Mouse (Mus musculus) lung, postnatal 10 days (tissue): Measurements from ENCODE around the gene Nol8.

Source experiments
- DNase-seq: peaks from one replicate; pipeline ENCODE4 v3.0.0; 2021

Nol8 gene

DNA sequence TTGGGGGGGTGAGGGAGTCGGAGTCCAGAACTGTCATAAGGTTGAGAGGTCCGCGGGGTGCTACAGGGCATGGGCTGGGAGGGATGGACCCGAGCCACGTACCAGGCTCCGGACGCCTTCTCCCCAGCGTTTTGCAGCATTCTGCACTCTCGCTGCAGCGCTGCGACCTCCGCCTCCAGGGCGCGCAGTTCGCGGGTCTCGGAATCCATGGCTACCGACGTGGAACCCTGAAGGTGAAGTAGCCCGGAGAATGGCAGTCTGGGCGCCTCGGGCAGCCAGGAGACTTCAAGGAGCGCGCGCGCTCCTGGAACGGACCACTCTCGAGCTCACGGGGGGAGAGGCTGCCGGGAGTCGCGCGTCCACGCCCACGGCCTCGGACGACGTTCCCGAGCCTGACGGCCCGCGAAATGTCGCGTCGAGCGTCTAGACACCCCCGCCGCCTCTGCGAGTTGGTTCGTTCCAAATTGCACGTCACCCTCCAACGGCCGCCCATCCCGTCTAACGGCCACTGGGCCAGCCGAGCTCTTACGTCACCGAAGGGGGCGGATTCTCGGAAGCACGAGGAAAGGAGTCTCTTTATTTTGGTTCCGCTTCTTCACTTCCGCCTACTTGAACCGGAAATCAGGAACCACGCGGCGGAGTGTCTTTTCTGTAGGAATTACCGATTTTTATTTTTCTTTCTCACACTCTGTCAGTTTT is at the start of gene Nol8, which contains the start of gene Cenpp:
Gene Nol8 (plus strand): TSS at position 598 of the 699 bp plus-strand sequence.
Gene Cenpp (minus strand): TSS at position 305 of the 699 bp plus-strand sequence.
- peak; percentile 100 for DNase-seq

DNA sequence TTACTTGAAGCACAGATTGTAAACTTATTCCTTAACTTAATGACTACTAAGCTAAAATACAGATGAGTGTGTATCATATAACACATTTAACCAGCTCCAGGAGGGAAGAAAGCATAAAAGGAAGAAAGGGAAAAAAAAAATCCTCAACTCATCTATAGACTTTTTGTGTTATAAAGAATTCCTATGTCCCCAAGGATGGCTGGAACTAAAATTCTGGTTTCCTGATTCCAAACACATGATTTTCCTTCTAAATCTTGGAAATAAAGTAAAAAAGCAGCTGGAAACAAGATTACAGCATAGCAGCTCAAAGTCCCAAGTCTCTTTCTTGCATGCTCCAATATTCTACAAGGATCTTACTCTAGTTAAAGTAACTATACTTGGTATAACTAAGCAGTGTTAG is 49.3 kb upstream of the Nol8 start:
- DNase-seq: no peak

- DNase-seq: peak; percentile 71
Observed at GRCm38 (mm10) chr13:49607714-49608113, 45.2 kb upstream of the Nol8 start, which contains the start of gene Ogn. Gene Ogn (plus strand): TSS chr13:49608046.

GRCm38 (mm10) chr13:49608589-49609322 is 44.1 kb upstream of the Nol8 start:
- DNase-seq: no peak

DNA sequence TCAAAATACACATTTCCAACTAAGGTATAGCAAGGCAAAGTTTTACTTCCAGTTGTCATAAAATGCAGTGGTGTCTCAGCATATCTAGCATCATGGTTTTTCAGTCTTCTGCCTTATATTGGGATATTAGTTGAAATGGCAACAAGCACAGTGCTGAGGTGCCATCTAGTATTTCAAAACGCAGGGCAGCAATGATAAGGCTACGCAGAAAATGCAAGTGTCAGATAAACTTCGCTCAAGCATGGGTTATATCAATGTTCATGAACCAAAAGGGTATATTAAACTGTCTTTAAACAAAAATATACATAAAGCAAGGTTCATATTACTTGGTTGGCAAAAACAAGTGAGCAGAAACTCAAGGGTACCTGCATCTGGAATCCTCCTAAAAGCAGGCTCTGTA is 35.9 kb upstream of the Nol8 start:
- no peak for DNase-seq

DNA sequence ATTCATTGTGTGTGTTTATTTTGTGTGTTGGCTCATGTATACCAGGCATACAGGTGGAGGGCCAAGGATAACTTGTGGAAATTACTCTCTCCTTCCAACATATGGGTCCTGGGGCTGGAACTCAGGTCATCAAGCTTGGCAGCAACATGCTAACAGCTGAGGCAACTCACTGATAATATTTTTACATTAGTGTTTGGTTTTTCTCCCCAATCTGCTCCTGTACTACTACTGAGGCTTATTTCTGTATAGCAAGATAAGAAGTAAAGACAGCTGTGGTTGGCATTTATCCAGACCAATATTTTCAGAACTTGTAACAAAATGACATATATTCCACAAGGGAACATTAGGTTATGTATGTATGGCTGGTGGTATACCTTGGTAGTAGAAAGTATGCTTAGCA is 34.5 kb upstream of the Nol8 start:
- DNase-seq: no peak

- DNase-seq: peak; percentile 28
Observed at GRCm38 (mm10) chr13:49623216-49623615, 29.7 kb upstream of the Nol8 start.

- DNase-seq: no peak
Observed at GRCm38 (mm10) chr13:49628167-49628566, 24.7 kb upstream of the Nol8 start.

- no peak for DNase-seq
Observed at GRCm38 (mm10) chr13:49629076-49629475, 23.8 kb upstream of the Nol8 start.

GRCm38 (mm10) chr13:49639965-49640364 is 12.9 kb upstream of the Nol8 start:
- no peak for DNase-seq

DNA sequence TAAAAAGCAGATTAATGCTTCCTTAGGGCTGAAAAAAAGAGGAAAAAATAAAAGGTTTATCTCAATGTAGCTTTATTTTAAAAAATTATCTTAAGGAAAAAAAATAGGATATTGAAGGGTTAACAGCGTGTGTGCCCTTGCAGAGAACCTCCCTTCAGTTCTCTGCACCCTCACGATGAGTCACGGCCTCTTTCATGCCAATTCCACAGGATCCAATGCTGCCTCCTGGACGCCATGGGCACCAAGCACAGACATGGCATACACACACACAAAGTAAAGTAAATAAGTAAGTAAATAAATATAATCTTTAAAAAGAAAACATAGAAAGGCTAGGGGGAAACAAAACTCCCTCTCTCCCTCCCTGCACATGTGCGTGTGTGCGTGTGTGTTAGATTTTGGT is 10.2 kb upstream of the Nol8 start:
- DNase-seq: no peak

DNA sequence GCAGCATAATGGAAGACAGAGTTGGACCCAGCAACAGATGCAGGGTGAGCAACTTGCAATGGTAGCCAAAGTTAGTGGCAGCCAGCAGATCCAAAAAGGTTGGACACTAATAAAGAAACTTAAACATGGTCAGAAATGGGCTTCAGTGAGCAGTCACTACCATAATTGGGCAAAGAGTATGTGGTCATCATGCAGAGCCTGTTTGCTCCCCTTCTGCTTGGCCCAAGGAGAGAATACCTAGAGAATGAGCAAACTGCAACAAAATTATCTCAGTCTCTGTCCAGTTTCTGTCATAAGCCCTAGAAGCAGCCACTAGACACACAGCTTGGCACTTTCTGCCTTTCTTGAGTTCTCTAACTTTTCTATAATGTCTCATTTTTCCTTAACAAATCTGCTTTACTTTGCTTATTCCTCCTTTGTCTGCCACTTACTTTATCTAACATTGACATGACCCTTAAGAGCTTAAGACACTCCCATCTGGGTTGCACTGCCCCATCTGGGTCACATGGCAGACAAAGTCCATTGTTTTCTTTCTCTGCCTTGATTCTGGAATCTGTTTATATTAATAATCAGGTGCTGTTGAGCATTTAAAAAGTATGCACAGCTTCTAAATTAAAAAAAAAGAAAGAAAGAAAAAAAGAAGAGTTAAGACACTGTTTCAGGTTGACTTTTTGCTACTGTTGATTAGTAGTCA is 9.1 kb upstream of the Nol8 start:
- peak; percentile 21 for DNase-seq

DNA sequence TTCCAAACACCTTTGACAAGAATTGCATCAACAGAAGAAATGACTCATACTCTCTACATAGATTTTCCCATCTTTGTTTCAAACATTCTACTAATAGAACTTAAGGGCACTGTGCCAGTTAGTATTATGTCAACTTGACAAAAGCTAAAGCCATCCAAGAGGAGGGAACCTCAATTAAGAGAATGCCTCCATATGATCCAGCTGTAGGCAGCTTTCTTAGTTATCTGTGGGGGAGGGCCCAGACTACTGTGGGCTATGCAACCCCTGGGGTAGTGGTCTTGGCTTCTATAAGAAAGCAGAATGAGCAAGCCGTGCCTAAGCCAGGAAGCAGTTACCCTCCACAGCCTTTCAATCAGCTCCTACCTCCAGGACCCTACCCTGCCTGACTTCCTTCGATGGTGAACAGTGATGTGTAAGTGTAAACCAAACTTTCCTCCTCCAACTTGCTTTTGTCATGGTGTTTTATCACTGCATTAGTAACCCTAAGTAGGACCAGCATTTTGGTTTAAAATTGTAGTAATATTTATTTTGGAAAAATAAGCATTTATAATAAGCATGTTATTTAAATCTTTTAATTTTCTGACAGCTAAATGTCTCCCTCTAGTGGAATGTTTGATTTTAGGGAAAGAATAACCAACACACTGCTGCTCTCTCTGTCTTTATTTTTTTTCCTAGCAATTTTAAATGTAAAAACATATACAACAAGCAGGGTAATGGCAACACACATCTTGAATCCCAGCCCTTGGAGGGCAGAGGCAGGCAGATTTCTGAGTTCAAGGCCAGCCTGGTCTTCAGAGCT is 7.9 kb upstream of the Nol8 start:
- peak; percentile 27 for DNase-seq

- no peak for DNase-seq
Observed at GRCm38 (mm10) chr13:49646019-49646418, 6.9 kb upstream of the Nol8 start.

- no peak for DNase-seq
Observed at GRCm38 (mm10) chr13:49651136-49651535, 1.7 kb upstream of the Nol8 start.

DNA sequence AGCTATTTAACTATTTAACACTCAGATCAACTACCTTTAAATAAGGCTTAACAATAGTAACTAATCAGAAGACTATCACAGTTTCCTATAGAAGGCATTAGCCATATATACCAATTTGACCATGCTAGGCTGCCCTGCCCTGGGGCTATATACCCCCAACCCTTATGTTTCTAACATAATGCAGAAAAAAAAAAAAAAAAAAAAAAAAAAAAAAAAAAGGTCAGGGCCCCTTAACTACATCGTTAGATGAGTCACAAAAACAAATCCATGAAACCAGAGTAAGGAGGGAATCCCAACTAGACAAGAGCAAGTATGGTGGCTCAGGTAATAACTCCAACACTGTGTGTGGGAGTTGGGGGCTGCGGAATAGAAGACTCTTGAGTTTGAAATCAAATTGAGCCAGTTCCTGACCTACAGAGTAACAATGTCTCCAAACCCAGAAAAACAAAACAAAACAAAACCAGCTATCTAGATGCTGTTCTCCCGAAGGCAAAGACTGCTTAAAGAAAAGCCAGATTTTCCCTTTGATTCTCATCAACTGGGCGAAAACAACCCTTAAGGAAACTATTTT is 1.0 kb upstream of the Nol8 start:
- DNase-seq: no peak

DNA sequence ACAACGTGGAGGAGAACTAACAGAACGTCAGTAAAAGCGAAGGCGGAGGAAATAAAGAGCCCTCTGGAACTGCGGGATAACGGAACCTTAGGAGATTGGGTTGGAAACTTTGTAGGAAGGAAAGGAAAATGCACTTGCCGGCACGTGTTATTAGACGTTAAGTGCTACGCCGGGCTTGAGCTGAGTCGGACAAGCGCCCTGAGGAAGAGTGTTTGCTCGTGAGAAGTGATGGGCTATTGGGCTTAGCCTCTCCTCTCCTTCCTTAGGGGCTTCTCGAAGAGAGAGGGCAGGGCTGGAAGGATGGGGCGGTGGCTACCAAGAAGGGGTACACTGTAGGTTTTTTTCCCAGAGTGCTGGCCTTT is 283 bp downstream of the Nol8 start:
- no peak for DNase-seq

GRCm38 (mm10) chr13:49677793-49678192 is 24.9 kb downstream of the Nol8 start:
- DNase-seq: no peak

DNA sequence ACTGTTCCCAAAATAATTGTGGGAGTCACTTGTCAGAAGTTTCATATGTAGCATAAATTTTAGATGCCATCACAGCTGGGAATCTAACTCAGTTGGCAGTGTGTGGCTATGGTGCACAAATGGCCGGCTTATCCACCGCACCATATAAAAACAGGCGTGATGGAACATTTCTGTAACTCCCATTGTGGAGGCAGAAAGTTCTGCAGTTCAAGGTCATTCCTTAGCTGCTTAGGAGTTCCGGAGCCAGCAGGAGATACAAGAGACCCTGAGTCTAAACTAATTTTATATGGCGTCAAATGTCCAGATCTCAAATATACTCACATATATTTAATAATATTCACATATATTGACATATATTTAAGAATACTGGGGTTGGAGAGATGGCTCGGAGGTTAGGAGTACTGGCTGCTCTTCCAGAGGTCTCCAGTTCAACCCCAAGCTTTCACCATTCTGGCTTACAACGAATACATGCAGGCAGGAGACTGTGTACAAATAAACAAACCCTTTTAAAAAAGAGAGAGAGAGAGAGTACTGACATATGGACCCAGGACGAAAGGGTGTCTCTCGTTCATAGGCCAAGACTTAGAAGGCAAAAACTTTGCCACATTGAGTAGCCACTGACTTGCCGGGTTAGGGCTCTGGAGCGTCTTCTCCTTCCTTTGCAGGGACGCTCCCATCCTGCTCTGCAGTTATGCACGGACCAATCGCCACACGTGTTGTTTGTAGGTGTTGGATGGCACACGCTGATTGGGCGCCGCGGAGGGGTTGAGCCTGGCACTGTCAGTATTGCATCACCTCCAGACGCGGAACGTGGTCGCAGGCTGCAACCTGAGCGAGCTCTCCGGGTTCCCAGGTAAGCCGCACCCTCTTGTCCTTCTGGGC is 28.7 kb downstream of the Nol8 start, which contains the start of gene Iars:
Gene Iars (plus strand): TSS at position 750 of the 882 bp plus-strand sequence.
- peak; percentile 99 for DNase-seq

GRCm38 (mm10) chr13:49682233-49682846 is 29.5 kb downstream of the Nol8 start:
- no peak for DNase-seq

GRCm38 (mm10) chr13:49684266-49684665 is 31.4 kb downstream of the Nol8 start:
- no peak for DNase-seq
